Mouse (Mus musculus): ENCODE measurements around the gene Ipo7.

DNA sequence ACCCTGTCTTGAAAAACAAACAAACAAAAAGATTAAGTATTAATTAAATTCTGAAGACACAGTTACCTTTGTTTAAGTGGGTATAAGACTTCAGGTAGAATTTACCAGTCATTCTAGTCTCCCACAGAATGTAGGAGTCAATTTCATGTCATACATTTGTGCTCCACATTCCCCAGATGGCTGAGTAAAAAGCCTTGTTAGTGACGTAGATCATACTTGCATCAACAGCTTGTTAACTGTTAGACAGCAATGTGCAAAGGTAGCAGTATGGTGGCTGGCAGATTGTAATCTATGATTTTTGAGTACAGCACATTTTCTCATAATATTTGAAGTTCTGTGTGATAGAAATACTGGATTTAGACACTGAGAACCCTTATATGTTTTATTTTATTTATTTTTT, 10.8 kb downstream of the Ipo7 start:
- TF ChIP-seq CTCF (IDR thresholded peaks at IDR 0.05; ENCODE audit: control insufficient read depth, insufficient read depth, insufficient replicate concordance, low read depth, low read length) (no peak), POLR2A (IDR thresholded peaks at IDR 0.05; ENCODE audit: control insufficient read depth, low read depth, low read length) (no peak)
